Mouse (Mus musculus): ENCODE measurements at regions not wholly inside any gene's neighbourhood (a gene's known extent, or its start where the extent isn't known, plus 50 kb on each side); places are given as distances from the start of the nearest gene placed in this dataset.

DNA sequence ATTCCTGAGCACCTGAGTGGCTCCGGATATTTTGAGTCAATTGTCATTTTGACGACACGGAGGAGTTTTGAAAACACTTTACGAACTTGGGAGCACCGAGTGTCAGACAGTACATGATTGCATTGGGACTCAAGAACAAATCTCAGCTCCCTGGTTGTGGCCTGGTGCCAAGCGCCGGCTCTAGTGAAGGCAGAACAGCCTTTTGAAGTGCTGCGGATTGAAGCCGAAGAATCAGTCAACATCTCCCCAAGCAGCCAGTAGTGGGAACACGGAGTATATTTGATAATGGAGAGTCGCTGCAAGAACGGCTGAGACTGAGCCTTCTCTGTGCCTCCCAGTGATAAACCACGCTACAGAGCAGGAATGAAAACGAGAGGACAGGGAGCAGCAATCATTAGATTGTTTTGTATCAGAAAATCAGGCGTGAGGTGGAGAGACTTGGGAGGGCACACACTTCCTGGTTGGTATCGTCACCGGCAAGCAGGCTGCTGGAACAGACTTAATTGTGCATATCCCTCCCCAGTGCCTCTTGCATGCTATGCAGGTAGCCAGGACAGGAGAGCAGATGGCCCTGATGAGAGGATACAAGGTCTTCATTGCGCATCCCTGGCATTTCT is 351.7 kb upstream of the Nr2f2 start:
- intact Hi-C loops (cut with DNase I): no loop called here
- H3K27ac ChIP-seq: no peak overlapping the region
- no peak overlapping the region for H3K4me3 ChIP-seq
- TF ChIP-seq CTCF (IDR thresholded peaks at IDR 0.05): no peak
- DNase-seq: no peak

DNA sequence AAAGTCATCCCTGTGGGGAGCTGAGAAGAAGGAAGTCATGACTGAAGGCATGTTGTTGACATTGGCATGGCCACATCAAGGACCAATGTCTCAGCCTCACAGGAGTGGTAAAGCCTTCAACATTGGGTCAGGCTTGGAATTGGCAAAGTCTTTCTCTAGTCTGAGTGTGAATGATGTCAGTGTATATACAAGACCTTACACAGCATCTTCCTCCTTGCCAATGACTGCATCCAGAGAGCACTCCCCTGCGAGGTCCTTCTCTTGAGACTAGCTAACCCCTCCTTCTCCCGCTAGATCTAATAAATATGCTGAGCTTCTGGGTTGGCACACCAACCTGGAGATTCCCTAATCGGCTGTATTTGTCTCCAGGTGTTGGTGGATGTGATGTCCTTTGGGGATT is 351.1 kb upstream of the Nr2f2 start:
- no peak for TF ChIP-seq CTCF (IDR thresholded peaks at IDR 0.05)

DNA sequence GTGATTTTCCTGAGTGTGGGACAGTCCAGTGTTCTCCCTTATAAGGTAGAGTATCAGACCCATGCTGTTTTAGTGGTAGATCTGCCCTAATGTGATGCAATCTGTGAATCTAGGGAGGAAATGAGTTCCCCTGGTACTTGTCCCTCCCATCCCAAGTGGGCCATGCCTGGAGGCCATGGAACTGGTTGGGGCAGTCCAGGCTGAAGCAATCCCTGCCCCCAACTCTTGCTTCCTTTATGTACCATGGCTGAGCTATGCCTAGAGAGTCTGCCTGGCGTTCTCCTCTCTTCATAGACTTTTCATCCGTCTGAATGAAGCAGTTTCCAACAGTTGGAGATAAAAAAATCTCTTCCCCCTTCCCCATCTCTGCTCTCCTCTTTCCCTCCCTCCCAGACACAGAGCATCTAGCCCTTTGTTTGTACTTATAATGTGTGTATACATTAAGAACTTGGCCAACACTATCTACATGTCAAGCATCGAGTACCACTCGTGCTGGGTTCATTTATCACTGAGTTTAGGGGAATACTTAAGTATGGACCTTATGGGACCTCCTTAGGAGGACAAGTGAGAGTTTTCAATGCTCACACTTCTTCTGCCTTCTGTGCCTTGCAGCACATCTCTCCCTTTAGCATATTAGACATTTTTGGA is 350.4 kb upstream of the Nr2f2 start:
- TF ChIP-seq CTCF (IDR thresholded peaks at IDR 0.05): no peak
- no peak overlapping the region for H3K4me3 ChIP-seq
- no peak overlapping the region for H3K27ac ChIP-seq
- intact Hi-C loops (cut with DNase I): no loop called here
- no peak for DNase-seq

More for the DNA sequence above, 351.1 kb upstream of the Nr2f2 start:
- Histone ChIP-seq H3K27ac (no peak overlapping the region), H3K4me3 (no peak overlapping the region)
- intact Hi-C loops (cut with DNase I): no loop called here
- no peak for DNase-seq

DNA sequence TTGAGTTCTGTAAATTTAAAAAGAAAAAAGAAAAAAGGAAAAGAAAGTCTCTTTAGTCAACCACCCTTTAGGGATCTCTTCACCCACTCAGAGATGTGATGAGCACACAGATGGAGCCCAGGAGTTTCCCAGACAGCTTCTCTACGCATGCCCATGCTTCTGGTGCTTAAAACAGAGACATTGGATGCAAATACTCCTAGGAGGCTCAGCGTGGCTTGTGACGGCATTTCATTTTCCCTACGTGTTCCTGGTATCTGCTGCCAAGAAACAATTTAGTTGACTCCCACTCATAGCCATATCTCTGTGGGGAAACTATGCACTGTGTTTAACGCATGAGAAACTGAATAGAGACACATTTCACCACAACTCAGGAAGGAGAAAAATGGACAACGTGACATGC is 345.6 kb upstream of the Nr2f2 start:
- Histone ChIP-seq H3K27ac (no peak overlapping the region), H3K4me3 (no peak overlapping the region)
- no peak for TF ChIP-seq CTCF (IDR thresholded peaks at IDR 0.05)
- intact Hi-C loops (cut with DNase I): no loop called here
- DNase-seq: no peak

DNA sequence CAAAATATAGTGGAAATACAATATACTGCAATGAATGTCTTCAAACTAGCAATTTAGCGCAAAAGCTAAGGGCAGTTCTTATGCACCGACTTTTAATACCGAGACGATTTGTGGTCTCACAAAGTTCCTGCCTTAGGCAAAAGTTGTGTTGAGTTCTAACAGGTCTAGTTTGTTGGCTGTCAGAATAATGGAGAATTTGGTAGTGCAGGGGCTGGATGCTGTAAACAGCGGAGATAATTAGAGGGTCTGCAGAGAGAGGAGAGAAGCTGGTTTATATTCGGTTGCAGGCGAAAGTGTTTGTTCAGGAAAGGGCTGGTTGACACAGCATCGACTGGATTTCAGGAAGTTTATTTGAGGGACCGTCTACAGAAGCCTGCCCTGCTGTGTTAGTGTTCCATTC is 339.7 kb upstream of the Nr2f2 start:
- no peak for DNase-seq
- no peak overlapping the region for H3K4me3 ChIP-seq
- no peak overlapping the region for H3K27ac ChIP-seq
- intact Hi-C loops (cut with DNase I): no loop called here
- no peak for TF ChIP-seq CTCF (IDR thresholded peaks at IDR 0.05)

DNA sequence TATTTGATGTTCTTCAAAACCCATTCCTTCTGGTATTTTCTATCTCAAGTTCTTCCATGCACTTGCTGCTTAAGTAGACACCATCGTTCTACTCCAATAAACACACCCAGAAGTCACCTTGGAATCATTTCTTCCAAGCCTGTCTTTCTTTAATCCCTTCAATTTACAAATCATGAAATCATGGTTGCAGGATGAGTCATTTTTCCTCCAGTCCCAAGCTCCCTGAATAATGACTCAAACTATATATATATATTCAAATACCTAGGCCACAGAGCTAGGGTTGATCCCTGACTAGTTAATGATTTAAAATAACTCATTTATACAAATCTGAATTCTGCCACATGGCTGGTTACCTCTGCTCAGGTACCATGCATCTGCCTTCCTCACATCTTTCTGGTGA is 337.2 kb upstream of the Nr2f2 start:
- no peak for DNase-seq
- Histone ChIP-seq H3K4me3 (no peak overlapping the region), H3K27ac (no peak overlapping the region)
- intact Hi-C loops (cut with DNase I): no loop called here
- no peak for TF ChIP-seq CTCF (IDR thresholded peaks at IDR 0.05)

DNA sequence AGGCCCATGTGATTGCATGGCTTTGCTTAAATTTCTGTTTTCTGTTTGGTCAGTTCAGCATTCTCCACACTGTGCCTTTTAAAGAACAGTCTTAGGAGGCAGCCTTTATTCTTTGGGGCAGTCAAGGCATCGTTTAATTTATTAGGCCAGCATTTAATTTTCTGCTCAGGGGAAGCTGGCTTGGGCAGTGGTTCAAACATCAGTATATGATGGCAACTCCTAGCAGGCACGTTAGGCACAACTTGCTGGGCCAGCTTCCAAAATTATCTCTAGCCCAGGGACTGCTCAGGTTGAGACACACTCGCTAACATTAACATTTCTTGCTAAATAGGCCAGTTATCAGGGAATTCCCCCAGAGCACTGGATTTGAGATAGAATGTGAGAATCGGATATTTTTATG is 333.9 kb upstream of the Nr2f2 start:
- Histone ChIP-seq H3K27ac (no peak overlapping the region), H3K4me3 (no peak overlapping the region)
- intact Hi-C loops (cut with DNase I): no loop called here
- DNase-seq: no peak
- no peak for TF ChIP-seq CTCF (IDR thresholded peaks at IDR 0.05)

DNA sequence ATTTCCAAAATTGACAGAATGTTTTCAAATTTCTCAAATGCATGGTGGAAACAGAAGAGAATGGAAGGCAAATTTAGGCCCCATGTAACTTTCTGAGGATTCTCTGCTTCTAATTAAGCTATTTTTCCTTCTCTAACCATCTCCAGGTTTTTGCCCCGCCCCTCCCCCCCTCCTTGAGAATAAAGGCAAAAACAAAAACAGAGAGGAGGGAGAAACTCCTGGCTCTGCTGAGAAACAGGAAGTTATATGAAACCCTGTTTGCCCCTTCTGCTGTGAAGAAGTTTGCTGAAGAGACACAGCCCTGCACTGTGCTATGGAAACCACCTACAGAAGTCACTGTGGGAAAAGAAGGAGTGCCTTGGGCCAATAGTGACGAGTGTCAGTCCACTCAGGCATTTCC is 332.9 kb upstream of the Nr2f2 start:
- Histone ChIP-seq H3K27ac (no peak overlapping the region), H3K4me3 (no peak overlapping the region)
- DNase-seq: no peak
- intact Hi-C loops (cut with DNase I): no loop called here
- no peak for TF ChIP-seq CTCF (IDR thresholded peaks at IDR 0.05)

DNA sequence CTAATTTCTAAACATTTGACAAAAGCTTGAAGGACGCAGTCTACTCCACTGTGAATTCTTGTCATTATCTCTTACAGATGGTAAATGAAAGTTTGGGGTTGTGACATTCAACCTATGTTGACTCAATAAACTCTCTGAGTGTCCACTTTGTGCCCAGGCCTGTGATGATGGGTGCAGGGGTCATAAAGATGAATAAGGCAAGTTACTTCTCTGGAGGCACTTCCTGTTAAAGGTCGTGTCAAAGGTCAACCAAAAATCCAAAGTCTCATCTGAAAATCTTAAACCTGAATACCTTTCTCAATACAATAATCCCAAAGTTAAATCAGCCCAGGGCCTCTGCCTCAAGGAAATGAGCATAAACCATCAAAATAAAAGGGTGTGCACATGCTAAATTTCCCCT is 332.5 kb upstream of the Nr2f2 start:
- no peak for DNase-seq
- TF ChIP-seq CTCF (IDR thresholded peaks at IDR 0.05): no peak
- intact Hi-C loops (cut with DNase I): no loop called here
- H3K27ac ChIP-seq: no peak overlapping the region
- H3K4me3 ChIP-seq: no peak overlapping the region

DNA sequence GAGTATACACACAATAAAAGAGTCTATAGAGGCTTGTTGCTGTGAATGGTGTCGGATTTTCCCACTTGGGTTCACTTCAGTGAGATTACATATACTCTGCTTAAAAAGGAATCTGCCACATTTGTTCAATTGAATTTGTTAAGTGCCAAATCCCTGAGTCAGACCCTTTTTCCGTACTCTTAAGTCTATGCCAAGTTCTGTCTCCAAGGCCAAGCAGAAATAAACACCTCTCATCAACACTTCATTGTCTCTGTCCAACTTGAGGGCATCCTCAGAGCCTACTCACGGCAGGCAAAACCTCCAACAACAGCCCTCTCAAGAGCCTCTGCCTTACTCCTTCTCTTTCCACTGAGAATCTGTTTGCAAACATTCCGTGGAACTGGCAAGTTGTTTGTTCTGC is 325.6 kb upstream of the Nr2f2 start:
- H3K27ac ChIP-seq: no peak overlapping the region
- intact Hi-C loops (cut with DNase I): no loop called here
- no peak overlapping the region for H3K4me3 ChIP-seq
- no peak for TF ChIP-seq CTCF (IDR thresholded peaks at IDR 0.05)
- no peak for DNase-seq

DNA sequence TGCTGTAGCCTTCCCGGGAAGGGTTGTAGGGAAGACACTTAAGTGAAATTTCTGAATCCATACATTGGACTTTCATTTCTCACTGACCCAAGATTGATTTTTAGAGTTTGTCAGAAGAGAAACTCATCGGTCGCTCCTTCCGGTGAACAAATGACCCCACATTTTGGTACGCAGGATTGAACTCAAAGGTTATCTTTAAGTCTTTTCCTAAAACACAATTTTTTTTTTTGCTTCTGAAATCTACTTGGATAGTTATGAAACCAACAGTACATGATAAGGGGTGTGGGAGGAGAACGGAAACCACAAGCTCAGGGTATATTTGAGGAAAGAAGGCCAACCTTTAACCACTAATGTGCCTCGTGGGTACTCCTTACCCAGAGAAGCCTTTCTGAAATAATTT is 324.3 kb upstream of the Nr2f2 start:
- no peak for DNase-seq
- intact Hi-C loops (cut with DNase I): no loop called here
- Histone ChIP-seq H3K4me3 (no peak overlapping the region), H3K27ac (no peak overlapping the region)
- TF ChIP-seq CTCF (IDR thresholded peaks at IDR 0.05): no peak

DNA sequence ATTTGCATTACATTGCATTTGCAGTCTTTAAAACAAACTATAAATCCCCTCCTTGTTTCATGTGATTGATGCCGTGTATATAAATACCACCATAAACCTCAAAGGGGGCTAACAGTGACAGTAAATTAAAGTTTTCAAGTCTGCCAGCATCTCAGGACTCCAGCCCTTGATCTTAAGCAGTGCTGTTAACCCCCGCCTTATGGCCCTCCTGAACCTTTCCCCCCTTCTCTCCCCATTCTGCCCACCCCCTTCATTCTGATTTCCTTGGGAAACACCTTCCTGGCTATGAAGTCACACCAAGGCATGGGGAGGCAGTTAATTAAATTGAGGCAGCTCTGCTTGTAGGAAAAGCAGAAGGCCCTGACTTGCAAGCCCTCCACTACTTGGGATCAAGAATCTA is 302.5 kb upstream of the Nr2f2 start:
- TF ChIP-seq CTCF (IDR thresholded peaks at IDR 0.05): no peak
- DNase-seq: no peak
- Histone ChIP-seq H3K4me3 (no peak overlapping the region), H3K27ac (no peak overlapping the region)
- intact Hi-C loops (cut with DNase I): no loop called here

DNA sequence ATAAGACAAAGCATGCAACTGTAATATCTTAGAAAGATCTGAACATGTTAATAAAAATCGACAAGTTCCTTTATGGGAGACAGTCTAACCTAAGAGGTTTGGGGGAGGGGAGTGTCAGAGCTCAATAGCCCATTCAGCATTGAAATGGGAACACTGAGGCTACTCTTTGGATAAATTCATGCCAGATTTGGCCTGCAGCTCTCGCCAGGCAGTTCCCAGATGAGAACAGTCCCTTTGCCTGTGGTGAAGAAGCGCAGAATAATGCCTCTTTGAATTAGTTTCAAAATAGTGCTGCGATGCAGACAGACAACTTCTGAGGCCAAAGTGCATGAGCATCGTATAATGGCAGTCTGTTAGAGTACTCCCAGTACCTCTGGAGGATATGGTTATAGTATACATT is 293.6 kb upstream of the Nr2f2 start:
- Histone ChIP-seq H3K27ac (no peak overlapping the region), H3K4me3 (no peak overlapping the region)
- intact Hi-C loops (cut with DNase I): no loop called here
- no peak for TF ChIP-seq CTCF (IDR thresholded peaks at IDR 0.05)
- DNase-seq: no peak

DNA sequence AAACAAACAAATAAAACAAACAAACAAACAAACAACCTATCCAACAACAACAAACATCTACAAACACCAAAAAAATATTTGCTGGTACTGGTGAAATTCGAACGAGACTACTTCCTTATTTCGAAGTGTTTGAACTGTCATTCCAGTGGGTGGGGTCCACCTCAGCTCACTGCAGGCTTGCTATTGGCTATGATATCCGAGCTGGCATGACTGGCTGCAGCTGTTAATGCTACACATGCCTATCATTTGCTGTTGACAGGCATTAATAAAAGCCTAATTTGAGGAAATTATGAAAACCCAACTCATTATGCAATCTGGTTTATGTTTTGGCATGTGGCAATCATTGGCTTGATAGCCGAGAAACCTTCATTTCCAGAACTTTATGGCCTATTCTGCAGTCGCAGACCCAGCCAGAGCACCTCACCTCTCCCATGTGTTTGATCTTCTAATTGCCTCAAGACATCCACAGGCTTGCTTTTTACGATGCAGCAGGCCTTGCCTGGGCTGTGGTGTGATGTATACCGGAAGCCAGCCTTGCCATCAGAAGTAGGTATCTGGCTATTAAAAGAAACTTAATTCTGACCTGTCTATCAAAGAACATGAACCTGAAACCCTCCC is 283.3 kb upstream of the Nr2f2 start:
- no peak for DNase-seq
- TF ChIP-seq CTCF (IDR thresholded peaks at IDR 0.05): no peak
- intact Hi-C loops (cut with DNase I): no loop called here
- Histone ChIP-seq H3K4me3 (no peak overlapping the region), H3K27ac (no peak overlapping the region)
